Mouse (Mus musculus) midbrain, embryonic 11.5 days (tissue): Measurements from ENCODE around the gene Rab23. TPM values are rescaled to one million over a fixed set of nuclear protein-coding genes. Genes with fewer than 3 reads are reported as not detected.

Experiments used
- ATAC-seq: fragments of 200-750 bp; cut with Nextera tagmentation; 2 replicates; pipeline ENCODE4 v1.8.0; 2017; ENCODE audit warnings: moderate TSS enrichment, moderate library complexity; ENCODE audit not compliant: low FRiP score
- DNase-seq: peaks from one replicate; pipeline ENCODE4 v3.0.0; 2015; ENCODE audit warnings: low spot score; ENCODE audit errors: missing footprints
- H3K27ac ChIP-seq: fragments of 300-500 bp; sonication (generic); 2 replicates; pipeline ENCODE4 v1.5.1; 2014; ENCODE audit warnings: low read depth, low read length
- H3K27me3 ChIP-seq: fragments of 300-500 bp; sonication (generic); 2 replicates; pipeline ENCODE4 v1.6.1; 2014; ENCODE audit warnings: mild to moderate bottlenecking, low read length, moderate library complexity, mixed read lengths; ENCODE audit not compliant: control insufficient read depth, insufficient read depth
- H3K36me3 ChIP-seq: fragments of 300-500 bp; sonication (generic); 2 replicates; pipeline ENCODE4 v1.6.1; 2014; ENCODE audit warnings: mild to moderate bottlenecking, low read length, moderate library complexity, mixed read lengths; ENCODE audit not compliant: control insufficient read depth, insufficient read depth
- H3K4me1 ChIP-seq: fragments of 300-500 bp; sonication (generic); 2 replicates; pipeline ENCODE4 v1.6.1; 2014; ENCODE audit warnings: low read length; ENCODE audit not compliant: control insufficient read depth, insufficient read depth
- H3K4me2 ChIP-seq: fragments of 300-500 bp; sonication (generic); 2 replicates; pipeline ENCODE4 v1.6.1; 2014; ENCODE audit warnings: mild to moderate bottlenecking, moderate library complexity
- H3K4me3 ChIP-seq: fragments of 300-500 bp; sonication (generic); 2 replicates; pipeline ENCODE4 v1.5.1; 2014; ENCODE audit warnings: low read depth, low read length
- H3K9ac ChIP-seq: fragments of 300-500 bp; sonication (generic); 2 replicates; pipeline ENCODE4 v1.6.1; 2014; ENCODE audit warnings: low read length
- H3K9me3 ChIP-seq: fragments of 300-500 bp; sonication (generic); 2 replicates; pipeline ENCODE4 v1.6.1; 2016; ENCODE audit warnings: low read length; ENCODE audit not compliant: control insufficient read depth
- WGBS: fragments of 180-500 bp; shearing (Covaris S2); extraction: QIAGEN DNeasy Blood & Tissue Kit; methylation state at CpG from one replicate; pipeline ENCODE4 v1.1.7; 2014; 5-methylcytosine and 5-hydroxymethylcytosine counted together
- polyA plus RNA-seq: library from polyadenylated mRNA; unstranded; fragments of >200 nt; fragmentation: Nextera tagmentation; extraction: Ambion mirVana; gene quantifications from 2 replicates; pipeline ENCODE4 v1.2.1, GENCODE M21; 2014

Gene Rab23
- polyA plus RNA-seq, 1 experiment from 2014 or later: 28.2 TPM

GRCm38 (mm10) chr1:33755799-33756198 is 36.1 kb downstream of the Rab23 start:
- DNase-seq (no peak), ATAC-seq (no peak)
- no peaks in the 10 kb centered on the region for H3K9me3 ChIP-seq
- H3K27ac ChIP-seq: no peak overlapping the region
- H3K4me3 ChIP-seq: no peak overlapping the region
- WGBS: 92% methylated on average over 7 of the region's 7 CpGs
- H3K27me3 ChIP-seq: no peaks in the 10 kb centered on the region; the same call in 1 of the 2 replicates
- peaks cover 11% of the 10 kb centered on the region for H3K4me1 ChIP-seq
- H3K9ac ChIP-seq: no peak overlapping the region
- no peak overlapping the region for H3K4me2 ChIP-seq
- H3K36me3 ChIP-seq: no peaks in the 10 kb centered on the region

- no peaks in the 10 kb centered on the region; the same call in 1 of the 2 replicates for H3K27me3 ChIP-seq
- H3K27ac ChIP-seq: no peak overlapping the region
- peak overlapping the region; percentile 78 for H3K9ac ChIP-seq
- H3K4me2 ChIP-seq: peak overlapping the region; percentile 92
- 39% methylated on average over 18 of the region's 18 CpGs for WGBS
- peaks cover 11% of the 10 kb centered on the region for H3K4me1 ChIP-seq
- peak overlapping the region; percentile 54 for H3K4me3 ChIP-seq
- ATAC-seq (no peak), DNase-seq (peak; percentile 92)
- H3K9me3 ChIP-seq: no peaks in the 10 kb centered on the region
- H3K36me3 ChIP-seq: no peaks in the 10 kb centered on the region
Observed at GRCm38 (mm10) chr1:33756258-33757032, 36.8 kb downstream of the Rab23 start.

- Histone ChIP-seq H3K9ac (peak overlapping the region; percentile 78), H3K4me3 (peak overlapping the region; percentile 54), H3K27ac (no peak overlapping the region), H3K4me1 (peaks cover 11% of the 10 kb centered on the region), H3K9me3 (no peaks in the 10 kb centered on the region), H3K4me2 (peak overlapping the region; percentile 92), H3K27me3 (no peaks in the 10 kb centered on the region; the same call in 1 of the 2 replicates), H3K36me3 (no peaks in the 10 kb centered on the region)
- ATAC-seq (peak; percentile 67), DNase-seq (peak; percentile 93)
- WGBS: 12% methylated on average over 14 of the region's 14 CpGs
Observed at GRCm38 (mm10) chr1:33757033-33757413, 37.3 kb downstream of the Rab23 start.

GRCm38 (mm10) chr1:33757491-33758041 is 37.9 kb downstream of the Rab23 start, which contains the start of gene Bag2:
Gene Bag2 (minus strand): TSS chr1:33757795.
- H3K4me3 ChIP-seq: peak within 1 kb of the TSS; percentile 54
- H3K9ac ChIP-seq: peak within 1 kb of the TSS; percentile 78
- DNase-seq (peak; percentile 96), ATAC-seq (peak; percentile 93)
- H3K27me3 ChIP-seq: no peaks in the 10 kb centered on the region; the same call in 1 of the 2 replicates
- WGBS: under 1% methylated on average over 60 of the region's 61 CpGs
- peaks cover 11% of the 10 kb centered on the region for H3K4me1 ChIP-seq
- no peak within 1 kb of the TSS for H3K27ac ChIP-seq
- H3K9me3 ChIP-seq: no peaks in the 10 kb centered on the region
- no peaks in the 10 kb centered on the region for H3K36me3 ChIP-seq
- peak within 1 kb of the TSS; percentile 92 for H3K4me2 ChIP-seq

- no peaks in the 10 kb centered on the region for H3K9me3 ChIP-seq
- H3K4me2 ChIP-seq: no peak overlapping the region
- H3K27me3 ChIP-seq: no peaks in the 10 kb centered on the region; the same call in 1 of the 2 replicates
- H3K4me1 ChIP-seq: peaks cover 11% of the 10 kb centered on the region
- ATAC-seq: no peak
- H3K27ac ChIP-seq: no peak overlapping the region
- no peak for DNase-seq
- H3K4me3 ChIP-seq: no peak overlapping the region
- WGBS: 61% methylated on average over 4 of the region's 4 CpGs
- no peaks in the 10 kb centered on the region for H3K36me3 ChIP-seq
- no peak overlapping the region for H3K9ac ChIP-seq
Observed at GRCm38 (mm10) chr1:33758488-33758887, 38.8 kb downstream of the Rab23 start.

- no peak for DNase-seq
- Histone ChIP-seq H3K9me3 (no peaks in the 10 kb centered on the region), H3K4me1 (no peaks in the 10 kb centered on the region), H3K4me2 (no peak overlapping the region), H3K27ac (no peak overlapping the region), H3K4me3 (no peak overlapping the region), H3K27me3 (no peaks in the 10 kb centered on the region), H3K9ac (no peak overlapping the region), H3K36me3 (0 out of 2 replicates have a peak, but pooled peaks cover 2% of the 10 kb centered on the region)
- WGBS: 67% methylated on average over 2 of the region's 2 CpGs
- ATAC-seq: no peak
Observed at GRCm38 (mm10) chr1:33763826-33764225, 44.1 kb downstream of the Rab23 start.

GRCm38 (mm10) chr1:33765468-33766080 is 45.9 kb downstream of the Rab23 start:
- no peak overlapping the region for H3K27ac ChIP-seq
- DNase-seq (no peak), ATAC-seq (no peak)
- no peaks in the 10 kb centered on the region for H3K4me1 ChIP-seq
- WGBS: 87% methylated on average over 11 of the region's 11 CpGs
- H3K9ac ChIP-seq: no peak overlapping the region
- H3K4me2 ChIP-seq: no peak overlapping the region
- peaks cover 6% of the 10 kb centered on the region for H3K36me3 ChIP-seq
- no peak overlapping the region for H3K4me3 ChIP-seq
- no peaks in the 10 kb centered on the region for H3K9me3 ChIP-seq
- H3K27me3 ChIP-seq: no peaks in the 10 kb centered on the region

GRCm38 (mm10) chr1:33766520-33767508 is 47.1 kb downstream of the Rab23 start:
- Histone ChIP-seq H3K27ac (no peak overlapping the region), H3K4me1 (no peaks in the 10 kb centered on the region), H3K27me3 (no peaks in the 10 kb centered on the region), H3K36me3 (peaks cover 6% of the 10 kb centered on the region), H3K4me2 (no peak overlapping the region), H3K9me3 (no peaks in the 10 kb centered on the region), H3K4me3 (no peak overlapping the region), H3K9ac (no peak overlapping the region)
- DNase-seq (no peak), ATAC-seq (no peak)
- WGBS: 75% methylated on average over 16 of the region's 16 CpGs
